Mouse (Mus musculus): ENCODE results near the gene Lrrc25. TPM values are rescaled to one million over a fixed set of nuclear protein-coding genes. Genes with fewer than 3 reads are reported as not detected.
A peak's percentile ranks its signal among the peaks of the same experiment; 100 is the strongest.

Lrrc25 gene
- total RNA-seq, 2 experiments from 2014 or later, result 0.70 to 0.96 TPM

DNA sequence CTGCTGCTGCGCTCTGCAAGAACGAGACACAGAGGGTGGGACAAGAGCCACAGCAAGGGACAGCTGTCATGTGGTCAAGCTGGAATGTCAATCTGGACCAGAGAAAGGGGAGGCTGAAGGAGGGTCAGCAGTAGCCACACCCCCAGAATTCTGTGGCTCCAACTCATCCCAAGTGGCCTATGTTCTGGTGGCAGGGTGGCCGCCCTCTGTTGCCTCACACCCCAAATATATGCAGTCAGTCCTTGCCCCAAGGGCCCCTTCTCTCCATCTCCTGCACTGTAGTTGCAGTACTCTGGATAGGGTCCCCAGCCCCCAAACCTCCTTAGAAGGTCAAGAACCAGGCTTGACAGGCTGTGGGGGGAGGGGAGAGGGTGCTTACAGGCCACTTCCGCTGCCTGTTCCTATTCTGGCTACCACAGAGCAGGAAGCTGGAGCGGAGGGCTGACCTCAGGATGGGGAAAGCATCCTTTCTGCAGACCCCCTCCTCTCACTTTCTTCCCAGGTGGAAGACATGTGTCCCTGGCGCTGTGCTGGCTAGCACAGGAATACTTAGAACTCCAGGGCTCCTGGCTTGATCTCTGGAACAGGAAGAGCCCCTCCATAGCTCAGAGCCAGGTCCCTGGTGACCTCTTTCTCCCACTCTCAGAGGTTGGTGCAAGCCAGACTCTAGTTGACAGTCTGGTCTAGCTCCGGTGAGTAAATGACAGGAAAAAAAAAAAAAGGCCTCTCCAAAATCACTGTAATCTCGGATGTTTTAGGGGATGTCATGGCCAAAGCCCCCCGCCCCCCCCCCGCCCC lies 15.3 kb upstream of the Lrrc25 start:
- peak overlapping the region; percentile 9; the same call in 1 of the 2 replicates for H3K4me3 ChIP-seq
- TF ChIP-seq CTCF (IDR thresholded peaks at IDR 0.05), result no peak
- DNase-seq (ENCODE audit: extremely low spot score in 1 of 2, low spot score in 2 of 2), result no peak
- peak overlapping the region; percentile 79 for H3K27ac ChIP-seq
- intact Hi-C loops (cut with DNase I), result no loop called here

- DNase-seq (ENCODE audit: extremely low spot score in 1 of 2, low spot score in 2 of 2), result peak; percentile 81 to 88
- intact Hi-C loops (cut with DNase I), result no loop called here
- Histone ChIP-seq H3K27ac (peak overlapping the region; percentile 79), H3K4me3 (peak overlapping the region; percentile 0; the same call in 1 of the 2 replicates)
- TF ChIP-seq CTCF (IDR thresholded peaks at IDR 0.05), result no peak
Measured at GRCm38 (mm10) chr8:70601271-70601649, 14.7 kb upstream of the Lrrc25 start.

DNA sequence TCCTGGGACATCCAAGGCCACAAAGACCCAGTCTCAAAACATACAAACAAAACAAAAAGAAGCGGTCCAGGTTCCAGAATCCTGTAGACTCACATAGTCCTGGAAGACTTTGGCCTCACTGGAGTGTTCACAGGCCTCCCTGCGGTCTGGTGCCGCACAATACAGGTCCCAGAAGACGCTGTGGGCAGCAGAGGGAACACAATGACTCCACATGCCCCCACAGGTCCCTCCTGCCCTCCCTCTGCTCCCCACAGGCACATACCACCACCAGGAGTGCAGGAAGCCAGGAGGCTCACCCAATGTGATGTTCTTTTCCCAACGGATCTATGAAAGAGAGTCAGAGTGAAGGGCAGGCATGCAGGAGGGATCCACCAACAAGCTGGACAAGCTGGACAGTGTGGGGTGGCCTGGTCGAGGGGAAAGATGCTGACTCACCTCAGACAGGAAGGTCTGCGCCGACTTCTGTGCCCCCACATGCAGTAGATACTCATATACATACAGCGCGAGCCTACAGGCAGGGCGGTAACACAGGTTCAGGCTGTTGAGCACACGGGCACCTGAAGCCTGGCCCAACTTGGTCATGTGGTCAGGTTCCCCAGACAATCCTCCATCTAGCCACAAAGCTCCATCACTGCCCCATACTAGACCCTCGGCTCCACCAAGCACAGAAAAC lies 13.7 kb upstream of the Lrrc25 start:
- H3K27ac ChIP-seq, result no peak overlapping the region
- intact Hi-C loops (cut with DNase I), result no loop called here
- TF ChIP-seq CTCF (IDR thresholded peaks at IDR 0.05), result no peak
- no peak overlapping the region for H3K4me3 ChIP-seq
- DNase-seq (ENCODE audit: extremely low spot score in 1 of 2, low spot score in 2 of 2), result no peak

DNA sequence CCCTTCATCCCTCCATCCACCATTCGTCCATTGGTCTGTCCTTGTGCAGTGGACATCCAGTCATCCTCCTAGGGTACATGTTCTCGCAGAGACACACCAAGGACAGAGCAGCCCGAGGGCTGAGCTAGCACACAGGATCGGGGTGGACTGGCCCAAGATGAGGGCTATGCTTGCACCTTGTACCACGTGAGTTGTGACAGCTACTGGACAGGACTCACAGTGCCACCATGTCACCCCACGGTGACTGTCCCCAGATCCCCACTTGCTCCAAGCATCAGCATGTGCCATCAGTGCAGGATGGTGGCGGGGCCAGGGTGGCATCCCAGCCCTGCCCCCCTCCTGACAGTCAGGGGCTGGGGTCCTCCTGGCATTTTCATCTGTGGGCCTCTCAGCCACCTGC lies 11.4 kb upstream of the Lrrc25 start:
- Histone ChIP-seq H3K27ac (no peak overlapping the region; the same call in 1 of the 2 replicates), H3K4me3 (no peak overlapping the region)
- intact Hi-C loops (cut with DNase I), result no loop called here
- no peak for TF ChIP-seq CTCF (IDR thresholded peaks at IDR 0.05)
- no peak for DNase-seq (ENCODE audit: extremely low spot score in 1 of 2, low spot score in 2 of 2)

- Histone ChIP-seq H3K4me3 (no peak overlapping the region), H3K27ac (no peak overlapping the region)
- TF ChIP-seq CTCF (IDR thresholded peaks at IDR 0.05), result no peak
- no peak for DNase-seq (ENCODE audit: extremely low spot score in 1 of 2, low spot score in 2 of 2)
- intact Hi-C loops (cut with DNase I), result no loop called here
Measured at GRCm38 (mm10) chr8:70605871-70606779, 9.8 kb upstream of the Lrrc25 start.

DNA sequence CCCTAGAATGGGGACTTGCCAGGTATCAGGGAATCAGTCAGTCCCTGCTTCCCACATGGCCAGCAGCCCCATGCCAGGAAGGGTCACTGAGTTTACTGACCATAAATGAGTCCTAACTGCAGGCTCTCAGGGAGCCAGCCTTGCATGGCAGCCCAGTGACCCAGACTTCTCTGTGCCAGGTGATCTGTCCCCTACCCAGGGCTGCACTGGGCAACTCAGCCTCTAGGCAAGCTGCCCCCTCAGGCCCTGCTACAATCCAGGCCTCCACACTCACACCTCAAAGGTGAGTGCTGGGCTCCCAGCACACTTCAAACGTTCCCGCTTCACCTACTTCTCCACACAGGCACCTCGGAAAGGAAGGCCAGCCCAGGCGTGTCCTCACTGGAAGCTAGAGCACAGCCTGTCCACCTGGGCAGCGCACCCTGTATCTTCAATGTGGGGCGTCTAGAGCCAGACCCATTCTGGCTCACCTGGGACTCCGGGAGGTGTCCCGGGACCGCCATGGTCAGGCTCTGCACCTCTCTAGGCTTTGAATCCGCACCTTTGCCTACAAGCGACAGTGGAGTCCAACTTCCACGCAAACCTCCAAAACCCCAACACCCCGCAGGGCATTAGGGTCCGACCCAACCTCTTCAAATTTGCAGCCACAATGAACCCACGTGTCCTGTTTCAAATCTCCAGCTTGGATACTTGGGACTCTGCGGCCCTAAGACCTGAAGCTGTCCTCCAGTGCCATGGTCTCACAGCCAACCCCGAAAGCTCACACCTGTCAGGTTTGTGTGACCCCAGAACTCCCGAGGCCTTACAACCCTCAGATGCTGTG lies 9.0 kb upstream of the Lrrc25 start:
- H3K27ac ChIP-seq, result peak overlapping the region; percentile 97
- H3K4me3 ChIP-seq, result peak overlapping the region; percentile 98
- no peak for TF ChIP-seq CTCF (IDR thresholded peaks at IDR 0.05)
- intact Hi-C loops (cut with DNase I), result no loop called here
- no peak for DNase-seq (ENCODE audit: extremely low spot score in 1 of 2, low spot score in 2 of 2)

DNA sequence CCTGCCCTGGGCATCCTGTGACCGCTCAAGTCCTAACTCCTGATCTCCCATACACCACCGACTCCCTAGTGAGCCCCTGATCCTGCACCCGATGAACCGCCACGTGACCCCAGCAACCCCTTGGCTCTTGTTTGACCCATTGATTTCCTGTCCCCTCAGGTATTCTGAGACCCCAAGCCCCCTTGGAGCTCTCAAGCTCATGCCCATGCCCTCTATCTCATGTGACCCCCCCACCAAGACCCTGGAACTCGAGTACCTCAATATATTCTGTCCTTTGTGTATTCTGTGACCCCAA lies 8.4 kb upstream of the Lrrc25 start:
- intact Hi-C loops (cut with DNase I), result no loop called here
- peak overlapping the region; percentile 98 for H3K4me3 ChIP-seq
- TF ChIP-seq CTCF (IDR thresholded peaks at IDR 0.05), result no peak
- no peak for DNase-seq (ENCODE audit: extremely low spot score in 1 of 2, low spot score in 2 of 2)
- H3K27ac ChIP-seq, result peak overlapping the region; percentile 97

GRCm38 (mm10) chr8:70607898-70608748 lies 7.8 kb upstream of the Lrrc25 start:
- Histone ChIP-seq H3K4me3 (peak overlapping the region; percentile 98), H3K27ac (peak overlapping the region; percentile 97)
- TF ChIP-seq CTCF (IDR thresholded peaks at IDR 0.05), result no peak
- peak in 1 of 2 experiments; percentile 59 for DNase-seq (ENCODE audit: extremely low spot score in 1 of 2, low spot score in 2 of 2)
- intact Hi-C loops (cut with DNase I), result no loop called here

DNA sequence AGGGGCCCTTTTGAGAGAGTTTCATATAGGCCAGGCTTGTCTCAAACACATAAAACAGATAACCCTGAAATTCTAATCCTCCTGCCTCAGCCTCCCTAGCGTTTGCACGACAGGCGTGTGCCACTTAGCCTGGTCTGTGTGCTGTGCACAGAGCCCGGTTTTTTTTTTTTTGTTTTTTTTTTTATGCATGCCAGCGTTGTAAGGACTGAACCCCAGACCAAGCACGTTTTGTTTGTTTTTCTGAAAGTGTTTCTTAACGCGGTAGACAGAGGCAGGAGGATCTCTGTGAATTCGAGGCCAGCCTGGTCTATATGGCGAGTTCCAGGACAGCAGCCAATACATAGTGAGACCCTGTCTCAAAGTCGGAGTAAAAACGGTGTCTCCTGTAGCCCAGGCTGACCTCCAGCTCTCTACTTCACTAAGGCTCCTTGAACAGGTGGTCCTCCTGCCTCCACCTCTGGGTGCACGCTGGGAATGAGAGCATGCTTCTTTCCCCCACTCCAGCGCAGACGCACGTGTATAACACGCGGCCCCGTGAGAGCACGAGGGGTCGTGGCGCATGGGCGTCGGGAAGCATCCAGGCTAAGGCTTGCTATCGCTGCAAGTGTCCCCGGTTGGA lies 7.1 kb upstream of the Lrrc25 start, which contains the start of gene Ssbp4:
Gene Ssbp4, minus strand, starts transcription at position 124 of the 619 bp plus-strand sequence.
- no peak for DNase-seq (ENCODE audit: extremely low spot score in 1 of 2, low spot score in 2 of 2)
- Histone ChIP-seq H3K4me3 (peak within 1 kb of the TSS; percentile 98), H3K27ac (peak within 1 kb of the TSS; percentile 97)
- no peak for TF ChIP-seq CTCF (IDR thresholded peaks at IDR 0.05)
- intact Hi-C loops (cut with DNase I), result loop anchor here (1.0 kb wide), 1 partner anchor 34 kb away; no protein-coding TSS in a partner anchor

DNA sequence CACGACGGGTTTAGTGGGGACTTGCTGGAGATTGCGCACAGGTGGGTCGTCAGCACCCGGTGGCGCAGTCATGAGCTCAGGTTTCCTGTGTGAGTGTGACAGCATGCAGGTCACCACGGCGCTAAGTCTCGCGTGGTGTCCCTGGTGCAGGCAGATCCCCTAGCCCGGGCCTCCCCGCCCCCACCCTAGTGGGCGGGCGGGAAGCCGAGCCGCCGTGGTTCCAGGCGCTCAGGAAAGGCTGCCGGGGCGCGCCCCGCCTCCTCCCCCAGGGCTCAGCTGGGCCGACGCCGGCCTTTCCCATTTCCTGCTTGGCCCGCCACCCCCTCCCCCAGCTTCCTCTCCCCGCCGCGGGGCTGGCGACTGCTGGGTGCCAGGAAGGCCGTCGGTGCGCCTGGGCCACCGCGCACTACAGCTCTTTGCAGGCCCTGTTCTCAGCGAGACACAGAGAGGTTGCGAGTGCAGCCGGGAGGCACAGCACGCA lies 6.5 kb upstream of the Lrrc25 start:
- TF ChIP-seq CTCF (IDR thresholded peaks at IDR 0.05), result no peak

More for the DNA sequence above, 6.5 kb upstream of the Lrrc25 start:
- peak overlapping the region; percentile 46 for H3K4me3 ChIP-seq
- H3K27ac ChIP-seq, result peak overlapping the region; percentile 97
- DNase-seq (ENCODE audit: extremely low spot score in 1 of 2, low spot score in 2 of 2), result peak; percentile 67 to 77
- intact Hi-C loops (cut with DNase I), result loop anchor here (1.0 kb wide), 1 partner anchor 34 kb away; no protein-coding TSS in a partner anchor

Data from left cerebral cortex, adult 2 months (tissue).